Mouse (Mus musculus) CH12.LX (cell line): Measurements from ENCODE around the gene Zfp658. TPM values are rescaled to one million over a fixed set of nuclear protein-coding genes. Genes with fewer than 3 reads are reported as not detected.

ENCODE experiments used
- DNase-seq: peaks from one replicate; pipeline ENCODE4 v3.0.0-alpha.2; 2013; ENCODE audit errors: extremely low read depth
- H3K27ac ChIP-seq: 2 replicates; pipeline ENCODE4 v1.5.1; 2012; ENCODE audit warnings: low read depth, mild to moderate bottlenecking, control low read depth, moderate library complexity; ENCODE audit not compliant: insufficient read depth
- H3K27me3 ChIP-seq: replicated peaks from 2 replicates; pipeline ENCODE3; 2012; ENCODE audit warnings: inconsistent platforms
- H3K36me3 ChIP-seq, 2 experiments: replicated peaks in 1 of 2; 2 replicates each; pipeline versions ENCODE3 to v1.6.1; 2012; ENCODE audit warnings: inconsistent platforms in 1 of 2, low read length in 1 of 2, mild to moderate bottlenecking in 1 of 2, mixed read lengths in 1 of 2, moderate library complexity in 1 of 2; ENCODE audit not compliant: control insufficient read depth in 1 of 2, insufficient read depth in 1 of 2
- H3K4me1 ChIP-seq, 2 experiments: 2 replicates each; pipeline ENCODE4 v1.6.1; 2012; ENCODE audit warnings: inconsistent platforms in 1 of 2, moderate library complexity in 1 of 2; ENCODE audit not compliant: insufficient read depth in 2 of 2, control insufficient read depth in 1 of 2
- H3K4me2 ChIP-seq: 2 replicates; pipeline ENCODE4 v1.6.1; 2012; ENCODE audit warnings: low read depth, mild to moderate bottlenecking, control low read depth; ENCODE audit not compliant: poor library complexity, insufficient read depth, severe bottlenecking
- H3K4me3 ChIP-seq, 3 experiments: fragments of 150-350 bp in 1 of 3; sonication (generic) in 1 of 3; replicated peaks in 1 of 3; 2 replicates each; pipeline versions ENCODE3 to v1.5.1; 2011 to 2012; ENCODE audit warnings: low read depth in 2 of 3, low read length in 2 of 3, mild to moderate bottlenecking in 2 of 3, moderate library complexity in 2 of 3, control low read depth in 1 of 3, improper control_type of control experiment in 1 of 3, inconsistent platforms in 1 of 3, mixed read lengths in 1 of 3; ENCODE audit not compliant: poor library complexity in 1 of 3
- H3K79me2 ChIP-seq: replicated peaks from 2 replicates; pipeline ENCODE4 v1.6.1; 2012; ENCODE audit warnings: mild to moderate bottlenecking, moderate library complexity; ENCODE audit not compliant: control insufficient read depth, poor library complexity, insufficient read depth, severe bottlenecking; ENCODE audit errors: extremely low read depth
- H3K9ac ChIP-seq: 2 replicates; pipeline ENCODE4 v1.6.1; 2012; ENCODE audit warnings: low read depth, mild to moderate bottlenecking, control low read depth, moderate library complexity; ENCODE audit not compliant: insufficient read depth
- H3K9me3 ChIP-seq: replicated peaks from 2 replicates; pipeline ENCODE3; 2012; ENCODE audit warnings: low read length, inconsistent platforms, mixed read lengths
- CHD2 ChIP-seq: IDR thresholded peaks from 2 replicates; pipeline ENCODE4 v1.6.1; 2011; ENCODE audit warnings: low read length, improper control_type of control experiment
- E2F4 ChIP-seq: IDR thresholded peaks from 2 replicates; pipeline ENCODE4 v1.6.1; 2011; ENCODE audit warnings: low read depth, low read length, improper control_type of control experiment; ENCODE audit not compliant: insufficient replicate concordance
- ELF1 ChIP-seq: IDR thresholded peaks from 2 replicates; pipeline ENCODE4 v1.6.1; 2014; ENCODE audit warnings: low read depth, mild to moderate bottlenecking, inconsistent platforms, low read length, improper control_type of control experiment
- JUN ChIP-seq: IDR thresholded peaks from 2 replicates; pipeline ENCODE4 v1.6.1; 2011; ENCODE audit warnings: low read depth, mild to moderate bottlenecking, low read length, improper control_type of control experiment, moderate library complexity; ENCODE audit not compliant: insufficient read depth
- JUND ChIP-seq: conservative IDR thresholded peaks from 2 replicates; pipeline ENCODE4 v1.6.1; 2011; ENCODE audit warnings: low read depth, low read length, improper control_type of control experiment
- KAT2A ChIP-seq: IDR thresholded peaks from 2 replicates; pipeline ENCODE4 v1.6.1; 2012; ENCODE audit warnings: low read length, improper control_type of control experiment, inconsistent platforms; ENCODE audit not compliant: insufficient replicate concordance
- MAZ ChIP-seq: IDR thresholded peaks from 2 replicates; pipeline ENCODE4 v1.6.1; 2012; ENCODE audit warnings: low read depth, mild to moderate bottlenecking, inconsistent platforms, low read length, improper control_type of control experiment, moderate library complexity
- PAX5 ChIP-seq: IDR thresholded peaks from 2 replicates; pipeline ENCODE4 v1.6.1; 2012; ENCODE audit warnings: low read length, inconsistent platforms, mixed read lengths
- POLR2A ChIP-seq: IDR thresholded peaks from 2 replicates; pipeline ENCODE4 v1.6.1; 2011; ENCODE audit warnings: low read depth, mild to moderate bottlenecking, improper control_type of control experiment, low read length
- POLR2AphosphoS2 ChIP-seq: IDR thresholded peaks from 2 replicates; pipeline ENCODE4 v1.6.1; 2011; ENCODE audit warnings: low read depth, low read length, improper control_type of control experiment
- SIN3A ChIP-seq: IDR thresholded peaks from 2 replicates; pipeline ENCODE4 v1.6.1; 2012; ENCODE audit warnings: low read length, improper control_type of control experiment, inconsistent platforms
- TCF12 ChIP-seq: IDR thresholded peaks from 2 replicates; pipeline ENCODE4 v1.6.1; 2014; ENCODE audit warnings: low read depth, mild to moderate bottlenecking, inconsistent platforms, low read length, improper control_type of control experiment
- UBTF ChIP-seq: IDR thresholded peaks from 2 replicates; pipeline ENCODE4 v1.6.1; 2012; ENCODE audit warnings: low read depth, mild to moderate bottlenecking, inconsistent platforms, low read length, improper control_type of control experiment, moderate library complexity
- USF1 ChIP-seq: IDR thresholded peaks from 2 replicates; pipeline ENCODE4 v1.6.1; 2014; ENCODE audit warnings: low read depth, mild to moderate bottlenecking, inconsistent platforms, low read length, improper control_type of control experiment
- USF2 ChIP-seq: conservative IDR thresholded peaks from 2 replicates; pipeline ENCODE4 v1.6.1; 2011; ENCODE audit warnings: low read depth, low read length, improper control_type of control experiment
- ZMIZ1 ChIP-seq: IDR thresholded peaks from 2 replicates; pipeline ENCODE4 v1.6.1; 2012; ENCODE audit warnings: low read depth, mild to moderate bottlenecking, inconsistent platforms, low read length, improper control_type of control experiment
- dilution Hi-C: fragments of 300-500 bp; cut with MboI; formaldehyde crosslinking; loops from 2 replicates; pipeline ENCODE4 v1.14.3; 2020; ENCODE audit warnings: low sequenced_read_pairs; ENCODE audit not compliant: extremely low pct_unique_long_range_greater_than_20kb, extremely low pct_ligation_motif_present
- in situ Hi-C: fragments of 300-500 bp; cut with MboI; formaldehyde crosslinking; loops from 3 replicates; pipeline ENCODE4 v1.14.3; 2019; ENCODE audit warnings: low sequenced_read_pairs, low pct_ligation_motif_present, low pct_unique_long_range_greater_than_20kb, mixed read lengths
- polyA plus RNA-seq: library from polyadenylated mRNA; unstranded; fragments of >175 nt; gene quantifications from 2 replicates; pipeline ENCODE4 v1.2.1, GENCODE M21; 2012; ENCODE audit warnings: low read depth; ENCODE audit not compliant: insufficient read length
- total RNA-seq, 2 experiments: library from RNA; depleted of rRNA; stranded (reverse); fragments of 300-350 nt in 1 of 2; fragments of >200 nt in 1 of 2; gene quantifications; 2 replicates each; pipeline ENCODE4 v1.2.3; 2012 to 2014

The Zfp658 gene
- total and polyA plus RNA-seq, 3 experiments = 2.3 to 3.3 (median 2.9) TPM

DNA sequence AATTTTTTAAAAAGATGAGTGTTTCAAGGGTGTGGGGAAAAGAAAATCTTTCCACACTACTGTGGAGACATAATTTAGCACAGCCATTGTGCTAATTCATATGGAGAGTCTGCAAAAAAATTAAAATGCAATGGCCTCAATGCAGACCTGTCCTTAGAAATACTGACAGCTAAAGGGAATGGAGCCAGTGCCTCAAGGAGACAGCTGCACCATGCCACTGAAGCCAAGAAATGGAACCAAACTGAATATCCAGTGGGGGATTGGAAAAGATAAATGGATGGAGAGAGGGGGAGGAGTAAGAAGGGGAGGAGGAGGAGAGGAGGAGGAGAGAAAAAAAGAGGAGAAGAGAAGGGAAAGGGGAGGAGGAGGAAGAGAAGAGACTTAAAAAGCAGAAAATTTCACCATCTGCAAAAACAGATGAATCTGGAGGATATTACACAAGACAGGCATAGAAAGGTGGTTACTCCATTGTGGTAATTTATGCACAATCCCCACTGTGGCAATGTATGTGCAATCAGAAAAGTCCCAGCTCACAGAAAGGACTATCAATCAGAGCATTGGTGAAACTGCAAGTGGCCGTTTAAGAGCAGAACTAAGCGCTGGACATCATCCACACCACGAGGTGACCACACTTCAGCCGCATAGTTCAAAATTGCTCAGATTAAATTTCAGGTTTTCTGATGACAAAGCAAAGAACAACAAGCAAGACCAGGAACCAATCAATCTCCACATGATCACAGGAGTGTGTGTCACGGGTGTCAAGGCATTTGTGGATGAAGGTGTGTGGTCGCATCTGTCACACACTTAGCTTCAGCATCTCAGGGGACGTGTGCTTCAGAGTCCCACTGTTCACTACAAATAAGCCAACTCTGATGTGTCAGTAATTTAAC is 16.2 kb upstream of the Zfp658 start:
- no peak for TF ChIP-seq UBTF
- TF ChIP-seq JUN = no peak
- no peak for TF ChIP-seq MAZ
- TF ChIP-seq POLR2AphosphoS2 = no peak
- TF ChIP-seq JUND = no peak
- no peak for TF ChIP-seq E2F4
- TF ChIP-seq ELF1 = no peak
- TF ChIP-seq USF1 = no peak
- dilution Hi-C loops = no loop called here
- H3K27ac ChIP-seq = no peak overlapping the region

DNA sequence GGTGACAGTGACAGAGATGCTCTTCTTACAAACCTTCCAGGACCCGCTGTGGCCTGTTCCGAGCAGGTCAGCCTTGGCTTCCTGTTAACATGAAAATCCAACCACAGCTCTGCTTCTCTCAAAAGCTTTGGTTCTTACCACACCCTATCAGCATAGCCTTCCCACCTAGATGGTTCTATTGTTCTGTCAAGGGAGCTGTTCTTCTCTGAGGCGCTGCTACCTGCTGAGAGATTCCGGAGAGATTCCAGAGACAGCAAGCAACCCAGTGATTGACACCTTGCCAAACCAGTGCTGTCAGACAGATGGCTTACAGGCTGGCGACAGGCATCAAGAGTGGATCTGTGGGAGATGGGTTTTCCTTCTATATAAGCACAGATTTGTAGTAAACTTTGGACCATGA is 14.4 kb upstream of the Zfp658 start:
- TF ChIP-seq ELF1 (no peak), KAT2A (no peak), USF1 (no peak), TCF12 (no peak), ZMIZ1 (no peak), PAX5 (no peak), CHD2 (no peak), JUND (no peak), POLR2A (no peak), USF2 (no peak), E2F4 (no peak), SIN3A (no peak)
- H3K4me1 ChIP-seq = peaks cover 3 to 50% of the 10 kb centered on the region in 2 experiments; a peak in 2 of 4 replicates
- no peak overlapping the region for H3K4me3 ChIP-seq
- no peaks in the 10 kb centered on the region for H3K9me3 ChIP-seq
- H3K36me3 ChIP-seq = no peaks in the 10 kb centered on the region
- no peak overlapping the region for H3K27ac ChIP-seq
- DNase-seq = no peak
- no peak overlapping the region for H3K9ac ChIP-seq
- no peak overlapping the region for H3K4me2 ChIP-seq
- in situ Hi-C loops = no loop called here
- no peaks in the 10 kb centered on the region for H3K79me2 ChIP-seq
- dilution Hi-C loops = no loop called here
- H3K27me3 ChIP-seq = no peaks in the 10 kb centered on the region

More for the DNA sequence above, 16.2 kb upstream of the Zfp658 start:
- no peak overlapping the region for H3K9ac ChIP-seq
- no peak for DNase-seq
- H3K4me1 ChIP-seq = peaks cover 12 to 65% of the 10 kb centered on the region in 2 experiments
- no peak overlapping the region for H3K4me2 ChIP-seq
- no peaks in the 10 kb centered on the region for H3K36me3 ChIP-seq
- no peaks in the 10 kb centered on the region for H3K79me2 ChIP-seq
- no peak overlapping the region for H3K4me3 ChIP-seq
- in situ Hi-C loops = no loop called here
- no peaks in the 10 kb centered on the region for H3K27me3 ChIP-seq
- H3K9me3 ChIP-seq = no peaks in the 10 kb centered on the region
